Comparison of ENCODE assay signal across 23 mouse cellular contexts in genomic region chr8:117051316-117051715, GRCm38 (mm10). TPM values are rescaled to one million over a fixed set of nuclear protein-coding genes. Genes with fewer than 3 reads are reported as not detected.
"Had no signal": no experiment of that assay in that cellular context is flagged by ENCODE, and none has a peak within 500 bp of the region (broad histone marks: within the 10 kb centered on the region; RNA-seq: fewer than 3 reads in every experiment).

No protein-coding gene starts in this region.

- H3K36me3 ChIP-seq: limb, embryonic 12.5 days; limb, embryonic 15.5 days; liver, embryonic 12.5 days; liver, embryonic 15.5 days had no signal

- DNase-seq: kidney, postnatal 10 days; layer of hippocampus, postnatal 36 days; left cerebral cortex, postnatal 4 days; lung, adult 2 months; lung, postnatal 14 days; lung, postnatal 4 days; midbrain, embryonic 14.5 days; thymus, adult 2 months; thymus, postnatal 14 days; thymus, postnatal 4 days had no signal

- ATAC-seq: intestine, postnatal 0 days; liver, embryonic 12.5 days had no signal

- H3K4me3 ChIP-seq: left cerebral cortex, adult 2 months; limb, embryonic 12.5 days; limb, embryonic 15.5 days; liver, embryonic 12.5 days; liver, embryonic 15.5 days had no signal

- H3K9ac ChIP-seq: limb, embryonic 12.5 days; limb, embryonic 15.5 days; liver, embryonic 12.5 days; liver, embryonic 15.5 days had no signal

- H3K27me3 ChIP-seq: limb, embryonic 15.5 days; liver, embryonic 15.5 days had no signal

- H3K4me2 ChIP-seq: limb, embryonic 12.5 days; limb, embryonic 15.5 days; liver, embryonic 12.5 days; liver, embryonic 15.5 days had no signal

- H3K4me1 ChIP-seq: limb, embryonic 12.5 days; limb, embryonic 15.5 days had no signal

- H3K9me3 ChIP-seq: limb, embryonic 12.5 days; limb, embryonic 15.5 days; liver, embryonic 12.5 days; liver, embryonic 15.5 days had no signal

- H3K27ac ChIP-seq: left cerebral cortex, adult 2 months; limb, embryonic 12.5 days; limb, embryonic 15.5 days; liver, embryonic 12.5 days; liver, embryonic 15.5 days; stomach, postnatal 0 days had no signal

RNA-seq across cellular contexts. Expression of gene Pkd1l2, which starts 30.9 kb away (rescaled TPM):
- total RNA-seq: left cerebral cortex, postnatal 10 days; left cerebral cortex, postnatal 4 days had no signal
- polyA plus RNA-seq: intestine, embryonic 14.5 days; limb, embryonic 12.5 days; liver, embryonic 15.5 days; lung, embryonic 16.5 days; neural tube, embryonic 11.5 days; stomach, embryonic 14.5 days; stomach, postnatal 0 days had no signal

RNA-seq across cellular contexts. Expression of gene Bco1, which starts 44.3 kb away (rescaled TPM):
- total RNA-seq: left cerebral cortex, adult 2 months; left cerebral cortex, postnatal 10 days; megakaryocyte, adult 5-6 weeks had no signal
- polyA plus RNA-seq: midbrain, embryonic 14.5 days had no signal
